Mouse (Mus musculus) CH12.LX (cell line): ENCODE measurements around the gene Trim56.

ENCODE experiments used
- CTCF ChIP-seq, 2 experiments: IDR thresholded peaks in 1 of 2; conservative IDR thresholded peaks in 1 of 2; 2 replicates each; pipeline ENCODE4 v1.5.1; 2011 to 2012; ENCODE audit warnings: low read depth in 2 of 2, low read length in 2 of 2, improper control_type of control experiment in 1 of 2, inconsistent platforms in 1 of 2, mild to moderate bottlenecking in 1 of 2, moderate library complexity in 1 of 2
- MAX ChIP-seq: IDR thresholded peaks from 2 replicates; pipeline ENCODE4 v1.6.1; 2011; ENCODE audit warnings: low read length, improper control_type of control experiment
- NRF1 ChIP-seq: IDR thresholded peaks from 2 replicates; pipeline ENCODE4 v1.6.1; 2014; ENCODE audit warnings: low read depth, mild to moderate bottlenecking, inconsistent platforms, low read length, improper control_type of control experiment, moderate library complexity
- POLR2A ChIP-seq: IDR thresholded peaks from 2 replicates; pipeline ENCODE4 v1.6.1; 2011; ENCODE audit warnings: low read depth, mild to moderate bottlenecking, improper control_type of control experiment, low read length
- RCOR1 ChIP-seq: conservative IDR thresholded peaks from 2 replicates; pipeline ENCODE4 v1.6.1; 2012; ENCODE audit warnings: low read depth, mild to moderate bottlenecking, inconsistent platforms, low read length, improper control_type of control experiment
- UBTF ChIP-seq: IDR thresholded peaks from 2 replicates; pipeline ENCODE4 v1.6.1; 2012; ENCODE audit warnings: low read depth, mild to moderate bottlenecking, inconsistent platforms, low read length, improper control_type of control experiment, moderate library complexity
- ZC3H11A ChIP-seq: IDR thresholded peaks from 2 replicates; pipeline ENCODE4 v1.6.1; 2012; ENCODE audit warnings: low read depth, mild to moderate bottlenecking, inconsistent platforms, low read length, improper control_type of control experiment
- ZKSCAN1 ChIP-seq: IDR thresholded peaks from 2 replicates; pipeline ENCODE4 v1.6.1; 2012; ENCODE audit warnings: low read depth, inconsistent platforms, low read length, improper control_type of control experiment, borderline replicate concordance

- TF ChIP-seq UBTF (no peak), MAX (no peak), ZKSCAN1 (no peak), POLR2A (no peak), CTCF (conservative IDR thresholded peaks at IDR 0.05 in 1 of 2, IDR thresholded peaks at IDR 0.05 in 1 of 2; ENCODE audit: low read depth in 2 of 2, low read length in 2 of 2) (no peak), RCOR1 (no peak), ZC3H11A (no peak), NRF1 (no peak)
Measured at GRCm38 (mm10) chr5:137091560-137091959, 24.4 kb downstream of the Trim56 start.
